10 mouse cellular contexts compared by ENCODE assay signal in genomic region chr12:52850332-52851036, GRCm38 (mm10).
A peak's percentile ranks its signal among the peaks of the same experiment; 100 is the strongest.
DNase-seq lines count a peak whose midpoint lies in the region; ATAC-seq and TF ChIP-seq lines count a peak whose summit lies in the region.
"Had no signal": no experiment of that assay in that cellular context is flagged by ENCODE, and none has a peak within 500 bp of the region (broad histone marks: within the 10 kb centered on the region; RNA-seq: fewer than 3 reads in every experiment).

No protein-coding gene starts in this region.

- no peak overlapping the region for H3K4me3 ChIP-seq in heart, embryonic 11.5 days (ENCODE audit: low read depth, low read length)
- H3K4me3 ChIP-seq in bone marrow macrophage, adult 2 months (ENCODE audit: insufficient read depth, low read length) = peak overlapping the region; percentile 34; the same call in 1 of the 2 replicates
- H3K4me3 ChIP-seq in forebrain, embryonic 14.5 days (ENCODE audit: low read depth, low read length) = no peak overlapping the region
- H3K4me3 ChIP-seq in hindbrain, embryonic 16.5 days (ENCODE audit: low read length) = no peak overlapping the region

- no peaks in the 10 kb centered on the region for H3K27me3 ChIP-seq in heart, embryonic 11.5 days (ENCODE audit: control insufficient read depth, insufficient read depth, low read length)
- H3K27me3 ChIP-seq in forebrain, embryonic 14.5 days (replicated peaks; ENCODE audit: control insufficient read depth, insufficient read depth, low read length) = no peaks in the 10 kb centered on the region
- H3K27me3 ChIP-seq in hindbrain, embryonic 16.5 days (replicated peaks; ENCODE audit: control insufficient read depth, insufficient read depth, low read length) = no peaks in the 10 kb centered on the region

- no peaks in the 10 kb centered on the region for H3K9me3 ChIP-seq in heart, embryonic 11.5 days (replicated peaks; ENCODE audit: control insufficient read depth, low read length)
- no peaks in the 10 kb centered on the region for H3K9me3 ChIP-seq in forebrain, embryonic 14.5 days (replicated peaks; ENCODE audit: control insufficient read depth, low read length)
- H3K9me3 ChIP-seq in hindbrain, embryonic 16.5 days (ENCODE audit: control insufficient read depth, low read length) = no peaks in the 10 kb centered on the region

- ATAC-seq in heart, embryonic 11.5 days (replicated peaks; ENCODE audit: insufficient number of reproducible peaks, low FRiP score, low TSS enrichment) = no peak
- ATAC-seq in forebrain, embryonic 14.5 days = no peak
- no peak for ATAC-seq in hindbrain, embryonic 16.5 days
- ATAC-seq: lung, postnatal 0 days had no signal

- H3K27ac ChIP-seq in heart, embryonic 11.5 days (ENCODE audit: low read depth, low read length) = peak overlapping the region; percentile 36
- H3K27ac ChIP-seq in bone marrow macrophage, adult 2 months (ENCODE audit: insufficient read depth, low read depth, low read length) = peak overlapping the region; percentile 97
- H3K27ac ChIP-seq in forebrain, embryonic 14.5 days (ENCODE audit: low read depth, low read length) = no peak overlapping the region
- peak overlapping the region; percentile 40 for H3K27ac ChIP-seq in hindbrain, embryonic 16.5 days (ENCODE audit: low read depth, low read length)

- intact Hi-C loops in heart, postnatal 36 days (cut with DNase I) = loop anchor here (5.0 kb wide), 1 partner anchor 42 kb away; no protein-coding TSS in a partner anchor

- no peak for TF ChIP-seq POLR2A in bone marrow macrophage, adult 2 months (IDR thresholded peaks at IDR 0.05; ENCODE audit: borderline replicate concordance, low read depth, low read length)

- WGBS in heart, embryonic 11.5 days (ENCODE audit: insufficient replicate concordance) = 68% methylated on average over 7 of the region's 7 CpGs
- WGBS in forebrain, embryonic 14.5 days = 27% methylated on average over 7 of the region's 7 CpGs
- 41% methylated on average over 7 of the region's 7 CpGs for WGBS in hindbrain, embryonic 16.5 days

- no peaks in the 10 kb centered on the region for H3K36me3 ChIP-seq in heart, embryonic 11.5 days (ENCODE audit: control insufficient read depth, insufficient read depth, low read length)
- H3K36me3 ChIP-seq in forebrain, embryonic 14.5 days (ENCODE audit: control insufficient read depth, insufficient read depth, low read length) = no peaks in the 10 kb centered on the region
- no peaks in the 10 kb centered on the region for H3K36me3 ChIP-seq in hindbrain, embryonic 16.5 days (ENCODE audit: control insufficient read depth, insufficient read depth, low read length)

- DNase-seq in heart, postnatal 36 days = no peak
- DNase-seq in forebrain, embryonic 14.5 days (ENCODE audit: low spot score) = peak; percentile 31
- no peak for DNase-seq in adrenal gland, adult (ENCODE audit: inconsistent age in 2 of 2, low spot score in 1 of 2)
- no peak for DNase-seq in layer of hippocampus, postnatal 10 days (ENCODE audit: low spot score in 2 of 2)
- DNase-seq in gastrocnemius, postnatal 25 days = no peak
- DNase-seq: left cerebral cortex, postnatal 4 days had no signal

- TF ChIP-seq CTCF in bone marrow macrophage, adult 2 months (IDR thresholded peaks at IDR 0.05; ENCODE audit: low read depth, low read length) = no peak

- no peak overlapping the region for H3K4me2 ChIP-seq in heart, embryonic 11.5 days
- no peak overlapping the region for H3K4me2 ChIP-seq in forebrain, embryonic 14.5 days (ENCODE audit: low read length)
- no peak overlapping the region for H3K4me2 ChIP-seq in hindbrain, embryonic 16.5 days (ENCODE audit: low read length)

- no peak overlapping the region for H3K9ac ChIP-seq in heart, embryonic 11.5 days (ENCODE audit: low read depth, low read length)
- H3K9ac ChIP-seq in forebrain, embryonic 14.5 days (ENCODE audit: low read length) = no peak overlapping the region
- no peak overlapping the region for H3K9ac ChIP-seq in hindbrain, embryonic 16.5 days (ENCODE audit: low read depth, low read length)

- peaks cover 32% of the 10 kb centered on the region for H3K4me1 ChIP-seq in heart, embryonic 11.5 days (ENCODE audit: control insufficient read depth, insufficient read depth, low read length)
- peaks cover 49% of the 10 kb centered on the region for H3K4me1 ChIP-seq in bone marrow macrophage, adult 2 months (ENCODE audit: control insufficient read depth, insufficient read depth, low read length)
- H3K4me1 ChIP-seq in forebrain, embryonic 14.5 days (ENCODE audit: control insufficient read depth, insufficient read depth, low read length) = peaks cover 6% of the 10 kb centered on the region
- H3K4me1 ChIP-seq in hindbrain, embryonic 16.5 days (ENCODE audit: control insufficient read depth, insufficient read depth, low read depth, low read length) = peaks cover 17% of the 10 kb centered on the region
